Mouse (Mus musculus): ENCODE measurements around the gene Hip1. TPM values are rescaled to one million over a fixed set of nuclear protein-coding genes. Genes with fewer than 3 reads are reported as not detected.

Gene Hip1
- polyA plus RNA-seq, 1 experiment from 2014 or later, result 24.9 TPM

GRCm38 (mm10) chr5:135435039-135435438, 109.9 kb downstream of the Hip1 start:
- Histone ChIP-seq H3K27me3 (replicated peaks) (no peaks in the 10 kb centered on the region), H3K27ac (replicated peaks) (no peak overlapping the region), H3K4me3 (no peak overlapping the region), H3K4me2 (no peak overlapping the region), H3K9me3 (peaks cover 10% of the 10 kb centered on the region; the same call in 1 of the 2 replicates), H3K9ac (no peak overlapping the region), H3K4me1 (0 out of 2 replicates have a peak, but pooled peaks cover 4% of the 10 kb centered on the region), H3K36me3 (peaks cover 91% of the 10 kb centered on the region)
- ATAC-seq (ENCODE audit: extremely low read depth, insufficient number of reproducible peaks, low FRiP score, low TSS enrichment), result no peak
- WGBS, result 89% methylated on average over 10 of the region's 10 CpGs

- H3K27ac ChIP-seq (replicated peaks), result no peak overlapping the region
- H3K27me3 ChIP-seq (replicated peaks), result no peaks in the 10 kb centered on the region
- no peak for ATAC-seq (ENCODE audit: extremely low read depth, insufficient number of reproducible peaks, low FRiP score, low TSS enrichment)
- peaks cover 97% of the 10 kb centered on the region for H3K36me3 ChIP-seq
- no peak overlapping the region for H3K4me3 ChIP-seq
- WGBS, result 89% methylated on average over 4 of the region's 4 CpGs
- H3K4me2 ChIP-seq, result no peak overlapping the region
- peaks cover 10% of the 10 kb centered on the region; the same call in 1 of the 2 replicates for H3K9me3 ChIP-seq
- no peak overlapping the region for H3K9ac ChIP-seq
- 0 out of 2 replicates have a peak, but pooled peaks cover 4% of the 10 kb centered on the region for H3K4me1 ChIP-seq
Observed at GRCm38 (mm10) chr5:135433861-135434260, 111.1 kb downstream of the Hip1 start.

- H3K27me3 ChIP-seq (replicated peaks), result no peaks in the 10 kb centered on the region
- no peak overlapping the region for H3K4me2 ChIP-seq
- no peak for ATAC-seq (ENCODE audit: extremely low read depth, insufficient number of reproducible peaks, low FRiP score, low TSS enrichment)
- peaks cover 97% of the 10 kb centered on the region for H3K36me3 ChIP-seq
- no peak overlapping the region for H3K4me3 ChIP-seq
- WGBS, result 63% methylated on average over 6 of the region's 6 CpGs
- H3K9me3 ChIP-seq, result peaks cover 10% of the 10 kb centered on the region; the same call in 1 of the 2 replicates
- no peak overlapping the region for H3K9ac ChIP-seq
- H3K4me1 ChIP-seq, result 0 out of 2 replicates have a peak, but pooled peaks cover 4% of the 10 kb centered on the region
- no peak overlapping the region for H3K27ac ChIP-seq (replicated peaks)
Observed at GRCm38 (mm10) chr5:135431111-135431510, 113.8 kb downstream of the Hip1 start.

- Histone ChIP-seq H3K9me3 (no peaks in the 10 kb centered on the region), H3K4me3 (no peak overlapping the region), H3K9ac (no peak overlapping the region), H3K4me2 (no peak overlapping the region), H3K4me1 (0 out of 2 replicates have a peak, but pooled peaks cover 4% of the 10 kb centered on the region), H3K27ac (replicated peaks) (no peak overlapping the region), H3K27me3 (replicated peaks) (no peaks in the 10 kb centered on the region), H3K36me3 (peaks cover 97% of the 10 kb centered on the region)
- no peak for ATAC-seq (ENCODE audit: extremely low read depth, insufficient number of reproducible peaks, low FRiP score, low TSS enrichment)
- 59% methylated on average over 5 of the region's 5 CpGs for WGBS
Observed at GRCm38 (mm10) chr5:135428786-135429185, 116.1 kb downstream of the Hip1 start.

- Histone ChIP-seq H3K9ac (no peak overlapping the region), H3K4me2 (no peak overlapping the region), H3K27me3 (replicated peaks) (no peaks in the 10 kb centered on the region), H3K36me3 (peaks cover 57% of the 10 kb centered on the region), H3K4me3 (no peak overlapping the region), H3K9me3 (no peaks in the 10 kb centered on the region), H3K27ac (replicated peaks) (no peak overlapping the region), H3K4me1 (no peaks in the 10 kb centered on the region)
- WGBS, result 81% methylated on average over 9 of the region's 9 CpGs
- ATAC-seq (ENCODE audit: extremely low read depth, insufficient number of reproducible peaks, low FRiP score, low TSS enrichment), result no peak
Observed at GRCm38 (mm10) chr5:135410266-135410665, 134.7 kb downstream of the Hip1 start.

- Histone ChIP-seq H3K27me3 (replicated peaks) (no peaks in the 10 kb centered on the region), H3K27ac (replicated peaks) (no peak overlapping the region), H3K9me3 (no peaks in the 10 kb centered on the region), H3K4me1 (no peaks in the 10 kb centered on the region), H3K4me2 (no peak overlapping the region), H3K4me3 (no peak overlapping the region), H3K36me3 (peaks cover 35% of the 10 kb centered on the region), H3K9ac (no peak overlapping the region)
- 76% methylated on average over 4 of the region's 4 CpGs for WGBS
- ATAC-seq (ENCODE audit: extremely low read depth, insufficient number of reproducible peaks, low FRiP score, low TSS enrichment), result no peak
Observed at GRCm38 (mm10) chr5:135408114-135408513, 136.8 kb downstream of the Hip1 start.

- Histone ChIP-seq H3K36me3 (peaks cover 13% of the 10 kb centered on the region), H3K27ac (replicated peaks) (no peak overlapping the region), H3K27me3 (replicated peaks) (no peaks in the 10 kb centered on the region), H3K9me3 (no peaks in the 10 kb centered on the region), H3K4me1 (no peaks in the 10 kb centered on the region), H3K4me2 (no peak overlapping the region), H3K4me3 (no peak overlapping the region), H3K9ac (no peak overlapping the region)
- WGBS, result 78% methylated on average over 9 of the region's 9 CpGs
- ATAC-seq (ENCODE audit: extremely low read depth, insufficient number of reproducible peaks, low FRiP score, low TSS enrichment), result no peak
Observed at GRCm38 (mm10) chr5:135405437-135405836, 139.5 kb downstream of the Hip1 start.

- WGBS, result 33% methylated on average over 20 of the region's 20 CpGs
- Histone ChIP-seq H3K9me3 (no peaks in the 10 kb centered on the region), H3K36me3 (peaks cover 5% of the 10 kb centered on the region), H3K4me1 (no peaks in the 10 kb centered on the region), H3K4me3 (no peak overlapping the region), H3K27me3 (replicated peaks) (no peaks in the 10 kb centered on the region), H3K4me2 (no peak overlapping the region), H3K9ac (no peak overlapping the region), H3K27ac (replicated peaks) (no peak overlapping the region)
- no peak for ATAC-seq (ENCODE audit: extremely low read depth, insufficient number of reproducible peaks, low FRiP score, low TSS enrichment)
Observed at GRCm38 (mm10) chr5:135404623-135405022, 140.3 kb downstream of the Hip1 start.

- ATAC-seq (ENCODE audit: extremely low read depth, insufficient number of reproducible peaks, low FRiP score, low TSS enrichment), result no peak
- H3K9ac ChIP-seq, result no peak overlapping the region
- no peaks in the 10 kb centered on the region; the same call in 1 of the 2 replicates for H3K27me3 ChIP-seq (replicated peaks)
- H3K27ac ChIP-seq (replicated peaks), result no peak overlapping the region
- H3K4me2 ChIP-seq, result no peak overlapping the region
- H3K36me3 ChIP-seq, result no peaks in the 10 kb centered on the region
- no peaks in the 10 kb centered on the region for H3K9me3 ChIP-seq
- WGBS, result 8% methylated on average over 2 of the region's 2 CpGs
- H3K4me3 ChIP-seq, result no peak overlapping the region
- H3K4me1 ChIP-seq, result no peaks in the 10 kb centered on the region
Observed at GRCm38 (mm10) chr5:135400244-135400643, 144.7 kb downstream of the Hip1 start.

- no peak for ATAC-seq (ENCODE audit: extremely low read depth, insufficient number of reproducible peaks, low FRiP score, low TSS enrichment)
- H3K4me3 ChIP-seq, result no peak overlapping the region
- H3K27me3 ChIP-seq (replicated peaks), result no peaks in the 10 kb centered on the region; the same call in 1 of the 2 replicates
- no peak overlapping the region for H3K4me2 ChIP-seq
- 37% methylated on average over 6 of the region's 6 CpGs for WGBS
- no peak overlapping the region for H3K27ac ChIP-seq (replicated peaks)
- peaks cover 6% of the 10 kb centered on the region for H3K4me1 ChIP-seq
- no peaks in the 10 kb centered on the region for H3K36me3 ChIP-seq
- no peak overlapping the region for H3K9ac ChIP-seq
- H3K9me3 ChIP-seq, result no peaks in the 10 kb centered on the region
Observed at GRCm38 (mm10) chr5:135399382-135399781, 145.5 kb downstream of the Hip1 start.

- ATAC-seq (ENCODE audit: extremely low read depth, insufficient number of reproducible peaks, low FRiP score, low TSS enrichment), result no peak
- Histone ChIP-seq H3K4me1 (peaks cover 17% of the 10 kb centered on the region), H3K36me3 (peaks cover 16% of the 10 kb centered on the region), H3K4me3 (no peak overlapping the region), H3K9me3 (no peaks in the 10 kb centered on the region), H3K9ac (no peak overlapping the region), H3K4me2 (no peak overlapping the region), H3K27me3 (replicated peaks) (no peaks in the 10 kb centered on the region; the same call in 1 of the 2 replicates), H3K27ac (replicated peaks) (no peak overlapping the region)
- 43% methylated on average over 5 of the region's 5 CpGs for WGBS
Observed at GRCm38 (mm10) chr5:135395826-135396225, 149.1 kb downstream of the Hip1 start.
